Mouse (Mus musculus) right cerebral cortex, adult 2 months (tissue): ENCODE measurements around the gene Atp5e.

Experiments
- DNase-seq, 2 experiments: peaks; one replicate each; pipeline ENCODE4 v3.0.0; 2021 to 2022; ENCODE audit warnings: low spot score in 2 of 2

The Atp5e gene

GRCm38 (mm10) chr2:174415001-174415730 lies 48.7 kb downstream of the Atp5e start:
- DNase-seq: no peak

GRCm38 (mm10) chr2:174413127-174413526 lies 50.8 kb downstream of the Atp5e start:
- DNase-seq: no peak
